25 mouse cellular contexts compared by ENCODE assay signal in the genomic region with DNA sequence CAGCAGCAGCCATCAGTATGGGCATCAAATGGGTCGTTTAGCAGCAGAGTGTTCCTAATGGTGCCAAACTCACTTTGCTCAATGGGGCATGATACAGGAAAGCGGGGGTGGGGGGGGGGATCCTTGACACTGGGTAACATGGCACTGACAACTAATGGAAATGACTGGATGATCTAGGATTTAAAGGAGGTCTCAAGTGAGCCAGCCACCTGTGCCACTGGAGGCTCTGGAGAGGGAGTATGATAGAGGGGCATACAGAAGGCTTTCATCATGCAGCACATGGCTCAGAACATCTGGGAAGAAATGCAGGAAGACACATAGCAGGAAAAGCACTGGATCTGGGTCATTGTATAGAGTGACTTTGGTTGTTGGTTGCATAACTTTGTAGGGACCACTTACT.
A peak's percentile ranks its signal among the peaks of the same experiment; 100 is the strongest.
DNase-seq lines count a peak whose midpoint lies in the region; ATAC-seq lines count a peak whose summit lies in the region.
"Had no signal": no experiment of that assay in that cellular context is flagged by ENCODE, and none has a peak within 500 bp of the region (broad histone marks: within the 10 kb centered on the region; RNA-seq: fewer than 3 reads in every experiment).

No protein-coding gene starts in this region.

- no peaks in the 10 kb centered on the region for H3K4me1 ChIP-seq in heart, embryonic 11.5 days (ENCODE audit: control insufficient read depth, insufficient read depth, low read length)
- H3K4me1 ChIP-seq in kidney, embryonic 14.5 days (ENCODE audit: control insufficient read depth, insufficient read depth, low read length), result no peaks in the 10 kb centered on the region
- H3K4me1 ChIP-seq in kidney, embryonic 16.5 days (ENCODE audit: insufficient read depth, low read length), result peaks cover 15% of the 10 kb centered on the region
- H3K4me1 ChIP-seq in neural tube, embryonic 14.5 days (ENCODE audit: control insufficient read depth, insufficient read depth, low read length), result 0 out of 2 replicates have a peak, but pooled peaks cover 6% of the 10 kb centered on the region
- H3K4me1 ChIP-seq: embryonic facial prominence, embryonic 10.5 days; forebrain, embryonic 13.5 days had no signal

- no peaks in the 10 kb centered on the region for H3K36me3 ChIP-seq in heart, embryonic 11.5 days (ENCODE audit: control insufficient read depth, insufficient read depth, low read length)
- H3K36me3 ChIP-seq in kidney, embryonic 14.5 days (ENCODE audit: control insufficient read depth, insufficient read depth, low read length), result no peaks in the 10 kb centered on the region
- no peaks in the 10 kb centered on the region for H3K36me3 ChIP-seq in kidney, embryonic 16.5 days (ENCODE audit: insufficient read depth, low read length)
- H3K36me3 ChIP-seq in neural tube, embryonic 14.5 days (ENCODE audit: control insufficient read depth, insufficient read depth, low read length), result no peaks in the 10 kb centered on the region
- H3K36me3 ChIP-seq: embryonic facial prominence, embryonic 10.5 days; embryonic facial prominence, embryonic 12.5 days; G1E had no signal

- no peaks in the 10 kb centered on the region for H3K9me3 ChIP-seq in heart, embryonic 11.5 days (replicated peaks; ENCODE audit: control insufficient read depth, low read length)
- no peaks in the 10 kb centered on the region for H3K9me3 ChIP-seq in kidney, embryonic 14.5 days (ENCODE audit: control insufficient read depth, low read length)
- H3K9me3 ChIP-seq in kidney, embryonic 16.5 days (ENCODE audit: low read length), result no peaks in the 10 kb centered on the region
- H3K9me3 ChIP-seq in neural tube, embryonic 14.5 days (ENCODE audit: control insufficient read depth, low read length), result no peaks in the 10 kb centered on the region
- H3K9me3 ChIP-seq: embryonic facial prominence, embryonic 10.5 days; embryonic facial prominence, embryonic 12.5 days; forebrain, embryonic 13.5 days; G1E had no signal

- WGBS in heart, embryonic 11.5 days (ENCODE audit: insufficient replicate concordance), result 86% methylated on average over 2 of the region's 2 CpGs
- WGBS in kidney, embryonic 14.5 days, result 29% methylated on average over 2 of the region's 2 CpGs
- WGBS in kidney, embryonic 16.5 days, result 31% methylated on average over 2 of the region's 2 CpGs
- WGBS in neural tube, embryonic 14.5 days, result 58% methylated on average over 2 of the region's 2 CpGs

- H3K4me3 ChIP-seq in heart, embryonic 11.5 days (ENCODE audit: low read depth, low read length), result no peak overlapping the region
- H3K4me3 ChIP-seq in kidney, embryonic 14.5 days (ENCODE audit: low read length), result no peak overlapping the region
- H3K4me3 ChIP-seq in kidney, embryonic 16.5 days (ENCODE audit: low read length), result no peak overlapping the region
- H3K4me3 ChIP-seq in neural tube, embryonic 14.5 days (ENCODE audit: low read depth, low read length), result no peak overlapping the region
- H3K4me3 ChIP-seq: embryonic facial prominence, embryonic 10.5 days; embryonic facial prominence, embryonic 12.5 days; forebrain, embryonic 13.5 days had no signal

- no peak overlapping the region for H3K9ac ChIP-seq in heart, embryonic 11.5 days (ENCODE audit: low read depth, low read length)
- H3K9ac ChIP-seq in kidney, embryonic 14.5 days (ENCODE audit: low read depth, low read length), result no peak overlapping the region
- H3K9ac ChIP-seq in kidney, embryonic 16.5 days (replicated peaks; ENCODE audit: low read length), result no peak overlapping the region
- H3K9ac ChIP-seq in neural tube, embryonic 14.5 days (replicated peaks; ENCODE audit: low read depth, low read length), result no peak overlapping the region
- H3K9ac ChIP-seq: embryonic facial prominence, embryonic 12.5 days; forebrain, embryonic 13.5 days had no signal

- DNase-seq in heart, adult 11 months, result peak; percentile 57
- DNase-seq in kidney, adult 11 months, result no peak
- DNase-seq in kidney, adult 8-10 months, result no peak
- DNase-seq in neural tube, embryonic 10.5 days (ENCODE audit: extremely low spot score, low spot score), result no peak
- DNase-seq: adrenal gland, adult 8-10 months; adrenal gland, postnatal 14 days; adrenal gland, postnatal 36 days; B cell, adult 2 months; cerebellum, adult 11-12 months; cerebellum, adult 2 months; cerebellum, adult 9-10 months; cerebellum, postnatal 10 days; cerebellum, postnatal 25 days had no signal

- no peak overlapping the region for H3K4me2 ChIP-seq in heart, embryonic 11.5 days
- no peak overlapping the region for H3K4me2 ChIP-seq in kidney, embryonic 14.5 days (replicated peaks; ENCODE audit: low read depth, low read length)
- no peak overlapping the region for H3K4me2 ChIP-seq in kidney, embryonic 16.5 days (replicated peaks; ENCODE audit: low read depth, low read length)
- no peak overlapping the region for H3K4me2 ChIP-seq in neural tube, embryonic 14.5 days (ENCODE audit: low read depth, low read length)
- H3K4me2 ChIP-seq: embryonic facial prominence, embryonic 12.5 days; forebrain, embryonic 13.5 days had no signal

- no peak for ATAC-seq in heart, embryonic 11.5 days (replicated peaks; ENCODE audit: insufficient number of reproducible peaks, low FRiP score, low TSS enrichment)
- ATAC-seq in kidney, embryonic 14.5 days (ENCODE audit: low FRiP score, low TSS enrichment), result peak; percentile 49; the same call in 1 of the 2 replicates
- ATAC-seq in kidney, embryonic 16.5 days (ENCODE audit: low FRiP score, low TSS enrichment), result peak; percentile 69
- ATAC-seq in neural tube, embryonic 14.5 days (ENCODE audit: low read depth), result peak; percentile 42; the same call in 1 of the 2 replicates
- ATAC-seq: activated CD4-positive, CD25-positive, alpha-beta regulatory T cell, adult 4 months; CD4-positive, CD25-positive, alpha-beta regulatory T cell, adult 4 months; forebrain, embryonic 13.5 days; Patski had no signal

- no peaks in the 10 kb centered on the region for H3K27me3 ChIP-seq in heart, embryonic 11.5 days (ENCODE audit: control insufficient read depth, insufficient read depth, low read length)
- no peaks in the 10 kb centered on the region for H3K27me3 ChIP-seq in kidney, embryonic 14.5 days (ENCODE audit: control insufficient read depth, insufficient read depth, low read length)
- H3K27me3 ChIP-seq in kidney, embryonic 16.5 days (ENCODE audit: insufficient read depth, low read length), result no peaks in the 10 kb centered on the region
- no peaks in the 10 kb centered on the region for H3K27me3 ChIP-seq in neural tube, embryonic 14.5 days (ENCODE audit: control insufficient read depth, insufficient read depth, low read length)
- H3K27me3 ChIP-seq: CH12.LX; embryonic facial prominence, embryonic 12.5 days; forebrain, embryonic 13.5 days; Patski had no signal

- no peak overlapping the region for H3K27ac ChIP-seq in heart, embryonic 11.5 days (ENCODE audit: low read depth, low read length)
- no peak overlapping the region for H3K27ac ChIP-seq in kidney, embryonic 14.5 days (ENCODE audit: low read depth, low read length)
- H3K27ac ChIP-seq in kidney, embryonic 16.5 days (ENCODE audit: low read length), result no peak overlapping the region
- H3K27ac ChIP-seq in neural tube, embryonic 14.5 days (ENCODE audit: low read depth, low read length), result no peak overlapping the region
- H3K27ac ChIP-seq: embryonic facial prominence, embryonic 10.5 days; embryonic facial prominence, embryonic 12.5 days; forebrain, embryonic 13.5 days had no signal
